Mouse (Mus musculus) cerebellum, adult 2 months (tissue): ENCODE results near the gene Ms4a2.

ENCODE experiments used
- CTCF ChIP-seq: fragments of 200-500 bp; IDR thresholded peaks from 2 replicates; pipeline ENCODE4 v1.5.1; 2011; ENCODE audit warnings: low read depth, mild to moderate bottlenecking, control low read depth, low read length, moderate library complexity, borderline replicate concordance; ENCODE audit not compliant: insufficient read depth
- POLR2A ChIP-seq: fragments of 200-500 bp; IDR thresholded peaks from 2 replicates; pipeline ENCODE4 v1.6.1; 2011; ENCODE audit warnings: low read length, control low read depth, borderline replicate concordance; ENCODE audit not compliant: insufficient read depth

GRCm38 (mm10) chr19:11660459-11660858 lies 36.9 kb upstream of the Ms4a2 start, which contains the start of gene Oosp2:
- TF ChIP-seq CTCF: no peak
- no peak for TF ChIP-seq POLR2A
